Mouse (Mus musculus): ENCODE data around the gene Vtcn1.

GRCm38 (mm10) chr3:100921825-100922505, 96.7 kb downstream of the Vtcn1 start, which contains the start of gene Trim45:
- TF ChIP-seq POLR2A (IDR thresholded peaks at IDR 0.05; ENCODE audit: borderline replicate concordance, low read depth, low read length) (no peak), CTCF (IDR thresholded peaks at IDR 0.05; ENCODE audit: low read depth, low read length) (no peak)

Data from bone marrow macrophage, adult 2 months (primary cell).